Mouse (Mus musculus): ENCODE measurements at regions not wholly inside any gene's neighbourhood (a gene's known extent, or its start where the extent isn't known, plus 50 kb on each side); places are given as distances from the start of the nearest gene placed in this dataset.

- TF ChIP-seq POLR2A (IDR thresholded peaks at IDR 0.05; ENCODE audit: borderline replicate concordance, extremely low read depth, insufficient read depth, insufficient read length, poor library complexity, severe bottlenecking) (no peak), CTCF (IDR thresholded peaks at IDR 0.05; ENCODE audit: borderline replicate concordance, extremely low read depth, insufficient read depth, insufficient read length) (no peak)
These were observed 374.2 kb upstream of the Fam49b start for GRCm38 (mm10) chr15:64434502-64434901.

GRCm38 (mm10) chr15:64434908-64435307 is 374.6 kb upstream of the Fam49b start:
- DNase-seq (ENCODE audit: low read depth), result no peak
- no peak for TF ChIP-seq CTCF (IDR thresholded peaks at IDR 0.05; ENCODE audit: borderline replicate concordance, extremely low read depth, insufficient read depth, insufficient read length)
- TF ChIP-seq POLR2A (IDR thresholded peaks at IDR 0.05; ENCODE audit: borderline replicate concordance, extremely low read depth, insufficient read depth, insufficient read length, poor library complexity, severe bottlenecking), result no peak

More at GRCm38 (mm10) chr15:64434502-64434901, 374.2 kb upstream of the Fam49b start:
- DNase-seq (ENCODE audit: low read depth), result peak; percentile 81

GRCm38 (mm10) chr15:64445076-64445475 is 372.4 kb upstream of the Gm21798 start:
- peak; percentile 94 for DNase-seq (ENCODE audit: low read depth)
- TF ChIP-seq POLR2A (IDR thresholded peaks at IDR 0.05; ENCODE audit: borderline replicate concordance, extremely low read depth, insufficient read depth, insufficient read length, poor library complexity, severe bottlenecking) (no peak), CTCF (IDR thresholded peaks at IDR 0.05; ENCODE audit: borderline replicate concordance, extremely low read depth, insufficient read depth, insufficient read length) (no peak)

GRCm38 (mm10) chr15:64446411-64447072 is 371.0 kb upstream of the Gm21798 start:
- DNase-seq (ENCODE audit: low read depth), result peak; percentile 73
- TF ChIP-seq POLR2A (IDR thresholded peaks at IDR 0.05; ENCODE audit: borderline replicate concordance, extremely low read depth, insufficient read depth, insufficient read length, poor library complexity, severe bottlenecking) (no peak), CTCF (IDR thresholded peaks at IDR 0.05; ENCODE audit: borderline replicate concordance, extremely low read depth, insufficient read depth, insufficient read length) (no peak)

GRCm38 (mm10) chr15:64447239-64447952 is 370.1 kb upstream of the Gm21798 start:
- TF ChIP-seq CTCF (IDR thresholded peaks at IDR 0.05; ENCODE audit: borderline replicate concordance, extremely low read depth, insufficient read depth, insufficient read length), result no peak
- no peak for TF ChIP-seq POLR2A (IDR thresholded peaks at IDR 0.05; ENCODE audit: borderline replicate concordance, extremely low read depth, insufficient read depth, insufficient read length, poor library complexity, severe bottlenecking)

GRCm38 (mm10) chr15:64448581-64449140 is 368.8 kb upstream of the Gm21798 start:
- TF ChIP-seq CTCF (IDR thresholded peaks at IDR 0.05; ENCODE audit: borderline replicate concordance, extremely low read depth, insufficient read depth, insufficient read length) (no peak), POLR2A (IDR thresholded peaks at IDR 0.05; ENCODE audit: borderline replicate concordance, extremely low read depth, insufficient read depth, insufficient read length, poor library complexity, severe bottlenecking) (no peak)
- peak; percentile 86 for DNase-seq (ENCODE audit: low read depth)

More at GRCm38 (mm10) chr15:64447239-64447952, 370.1 kb upstream of the Gm21798 start:
- DNase-seq (ENCODE audit: low read depth), result no peak

GRCm38 (mm10) chr15:64470743-64471142 is 346.8 kb upstream of the Gm21798 start:
- DNase-seq (ENCODE audit: low read depth), result no peak
- no peak for TF ChIP-seq POLR2A (IDR thresholded peaks at IDR 0.05; ENCODE audit: borderline replicate concordance, extremely low read depth, insufficient read depth, insufficient read length, poor library complexity, severe bottlenecking)
- no peak for TF ChIP-seq CTCF (IDR thresholded peaks at IDR 0.05; ENCODE audit: borderline replicate concordance, extremely low read depth, insufficient read depth, insufficient read length)

GRCm38 (mm10) chr15:64471597-64471996 is 345.9 kb upstream of the Gm21798 start:
- TF ChIP-seq CTCF (IDR thresholded peaks at IDR 0.05; ENCODE audit: borderline replicate concordance, extremely low read depth, insufficient read depth, insufficient read length) (no peak), POLR2A (IDR thresholded peaks at IDR 0.05; ENCODE audit: borderline replicate concordance, extremely low read depth, insufficient read depth, insufficient read length, poor library complexity, severe bottlenecking) (no peak)

GRCm38 (mm10) chr15:64474236-64474635 is 343.3 kb upstream of the Gm21798 start:
- no peak for DNase-seq (ENCODE audit: low read depth)
- TF ChIP-seq POLR2A (IDR thresholded peaks at IDR 0.05; ENCODE audit: borderline replicate concordance, extremely low read depth, insufficient read depth, insufficient read length, poor library complexity, severe bottlenecking), result no peak
- TF ChIP-seq CTCF (IDR thresholded peaks at IDR 0.05; ENCODE audit: borderline replicate concordance, extremely low read depth, insufficient read depth, insufficient read length), result no peak

More at GRCm38 (mm10) chr15:64471597-64471996, 345.9 kb upstream of the Gm21798 start:
- DNase-seq (ENCODE audit: low read depth), result no peak

GRCm38 (mm10) chr15:64477131-64477530 is 340.4 kb upstream of the Gm21798 start:
- no peak for TF ChIP-seq POLR2A (IDR thresholded peaks at IDR 0.05; ENCODE audit: borderline replicate concordance, extremely low read depth, insufficient read depth, insufficient read length, poor library complexity, severe bottlenecking)
- DNase-seq (ENCODE audit: low read depth), result no peak

- no peak for TF ChIP-seq CTCF (IDR thresholded peaks at IDR 0.05; ENCODE audit: borderline replicate concordance, extremely low read depth, insufficient read depth, insufficient read length)
- no peak for TF ChIP-seq POLR2A (IDR thresholded peaks at IDR 0.05; ENCODE audit: borderline replicate concordance, extremely low read depth, insufficient read depth, insufficient read length, poor library complexity, severe bottlenecking)
- peak; percentile 32 for DNase-seq (ENCODE audit: low read depth)
These were observed 336.9 kb upstream of the Gm21798 start for GRCm38 (mm10) chr15:64480625-64481024.

Data from brain, embryonic 14.5 days (tissue).